Mouse (Mus musculus): Measurements from ENCODE around the gene Hs6st3.
"Not testable (repeated sequence)": the region's sequence is repeated elsewhere in the genome, so short reads cannot be mapped to it uniquely, and the experiment has no call there.

Gene Hs6st3

DNA sequence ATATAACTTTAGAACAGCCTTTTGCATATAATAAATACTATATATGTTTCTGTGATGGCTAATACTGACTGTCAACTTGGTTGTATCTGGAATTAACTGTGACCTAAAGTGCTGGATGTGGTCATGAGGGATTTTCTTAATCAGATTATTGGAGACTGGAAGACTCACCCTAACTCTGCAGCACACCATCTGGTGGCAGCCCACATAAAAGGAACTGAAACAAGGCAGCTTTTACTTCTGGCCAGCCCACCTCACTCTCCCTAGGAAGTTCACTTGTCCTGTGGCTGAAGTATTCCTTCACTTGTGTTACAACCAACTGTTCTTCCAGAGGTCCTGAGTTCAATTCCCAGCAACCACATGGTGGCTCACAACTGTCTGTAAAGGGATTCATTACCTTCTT lies 313.5 kb downstream of the Hs6st3 start:
- in situ Hi-C loops (cut with MboI, MseI) = no loop called here

DNA sequence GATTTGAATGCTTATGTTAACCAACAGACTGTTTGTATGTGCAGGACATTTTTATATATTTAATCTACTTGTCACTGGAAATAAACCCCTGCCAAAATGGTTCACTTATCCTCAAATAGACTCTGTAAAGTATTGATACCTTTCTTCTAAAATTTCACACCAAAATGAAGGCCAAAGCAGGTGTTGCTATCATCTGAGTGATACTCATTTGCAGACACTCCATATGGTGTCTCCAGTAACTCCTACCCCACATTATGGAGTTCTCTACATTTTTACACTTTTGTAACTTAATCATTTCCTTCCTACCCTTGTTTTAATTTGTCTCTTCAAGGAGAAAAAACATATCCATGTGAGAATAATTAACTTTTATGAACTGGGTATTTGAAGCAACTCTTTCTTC lies 314.2 kb downstream of the Hs6st3 start:
- in situ Hi-C loops (cut with MboI, MseI) = no loop called here

DNA sequence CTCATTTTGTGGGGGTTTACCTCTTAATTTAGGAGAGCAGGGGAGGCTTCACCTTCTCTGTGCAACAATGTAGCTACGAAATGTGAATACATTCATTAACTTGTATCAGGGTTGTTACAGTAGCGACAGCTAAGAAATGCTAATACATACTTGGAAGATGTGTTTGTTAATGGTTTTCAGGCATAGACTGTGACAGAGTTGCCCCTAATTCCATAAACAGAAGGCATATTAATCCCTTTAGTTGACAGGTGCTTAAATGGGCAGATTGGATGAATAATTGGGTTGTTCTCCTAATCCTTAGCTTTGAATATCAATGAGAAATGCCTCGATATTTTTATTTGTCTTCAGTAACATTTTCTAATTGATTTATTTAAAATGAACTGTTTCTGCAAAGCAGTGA lies 314.7 kb downstream of the Hs6st3 start:
- in situ Hi-C loops (cut with MboI, MseI) = no loop called here

DNA sequence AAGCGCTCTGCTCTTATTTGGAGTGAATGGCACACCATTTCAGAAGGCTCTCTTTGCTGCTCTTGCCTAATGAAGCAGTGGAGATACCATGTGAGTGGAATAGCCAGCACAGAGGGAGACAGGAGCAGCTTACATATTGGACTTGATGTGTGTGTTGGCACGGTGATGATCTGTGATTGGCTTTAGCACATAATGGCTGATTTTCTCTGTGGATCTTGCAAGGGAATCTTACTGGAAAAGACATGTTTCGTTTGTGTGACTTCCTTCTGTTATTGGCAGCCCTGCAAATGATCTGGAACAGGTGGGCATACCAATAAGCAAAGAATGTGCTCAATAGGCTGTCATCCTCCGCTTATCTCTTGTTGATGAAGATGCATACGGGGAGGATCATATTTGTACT lies 326.2 kb downstream of the Hs6st3 start:
- in situ Hi-C loops (cut with MboI, MseI) = no loop called here

DNA sequence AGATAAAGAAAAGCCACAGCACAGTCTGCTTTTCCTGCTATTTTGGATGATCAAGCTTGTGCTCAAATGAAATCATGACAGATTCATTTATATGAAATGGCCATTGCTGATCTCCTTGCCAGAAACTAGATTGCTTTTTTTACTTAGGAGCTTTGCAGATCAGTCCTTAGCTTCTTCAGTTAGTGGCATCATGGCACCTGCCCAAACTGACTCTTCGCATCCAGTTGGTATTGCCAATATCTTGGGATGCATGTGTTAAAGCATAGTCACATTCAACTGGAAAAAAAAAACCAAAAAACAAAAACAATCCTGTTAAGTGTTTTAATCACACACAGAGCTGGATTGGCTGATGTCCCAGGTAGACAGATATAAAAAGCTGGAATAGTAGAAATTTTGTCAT lies 326.7 kb downstream of the Hs6st3 start:
- in situ Hi-C loops (cut with MboI, MseI) = no loop called here

DNA sequence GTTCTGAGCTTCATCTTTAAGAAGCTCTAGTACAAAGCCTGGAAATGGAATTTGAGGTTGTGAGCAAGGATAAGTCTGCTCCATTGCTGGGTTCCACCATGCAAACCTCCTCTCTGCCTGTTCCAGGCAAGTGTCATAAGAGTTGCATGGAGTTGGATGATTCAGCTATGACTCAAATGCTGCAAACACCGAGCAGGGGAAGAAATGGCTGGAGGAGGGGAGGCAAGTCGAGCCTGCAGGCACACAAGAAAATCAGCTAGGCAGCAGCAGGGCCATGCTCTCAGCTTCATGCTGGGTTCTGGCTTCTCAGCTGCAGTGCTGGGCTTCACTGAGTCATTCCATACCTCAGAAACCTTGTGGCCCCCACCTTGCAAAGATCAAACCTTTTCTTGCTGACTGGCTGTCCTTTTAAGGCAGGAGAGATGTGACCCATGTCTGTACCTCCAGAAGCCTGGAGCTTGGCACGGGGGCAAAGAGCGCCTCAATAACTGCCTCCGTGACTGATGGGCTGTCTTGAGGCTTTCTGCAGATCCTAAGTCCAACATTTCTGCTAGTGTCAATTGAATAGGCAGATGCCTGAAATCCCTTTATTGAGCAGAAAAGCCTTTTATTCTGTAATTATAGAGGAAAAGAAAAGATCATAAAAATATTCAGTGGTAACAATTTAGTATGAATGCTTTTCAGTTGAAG lies 328.9 kb downstream of the Hs6st3 start:
- in situ Hi-C loops (cut with MboI, MseI) = no loop called here

DNA sequence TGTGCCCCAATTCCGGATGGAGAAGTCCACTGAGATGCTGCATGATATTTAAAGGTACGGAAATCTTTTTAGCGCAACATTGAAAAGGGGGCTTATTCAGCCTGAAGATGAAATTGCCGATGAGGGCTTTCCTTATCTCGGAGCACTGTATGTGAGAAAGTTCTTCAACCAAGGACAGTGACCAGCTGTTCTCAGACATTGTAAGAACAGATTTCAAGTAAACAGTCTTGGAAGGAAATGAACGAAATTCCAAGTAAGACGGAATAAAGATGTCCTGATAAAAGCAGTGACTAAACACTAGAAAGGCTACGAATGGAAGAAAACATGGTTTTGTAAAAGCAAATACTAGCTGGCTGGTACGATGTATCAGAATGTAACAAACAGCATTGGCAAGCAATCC lies 338.4 kb downstream of the Hs6st3 start:
- in situ Hi-C loops (cut with MboI, MseI) = no loop called here

DNA sequence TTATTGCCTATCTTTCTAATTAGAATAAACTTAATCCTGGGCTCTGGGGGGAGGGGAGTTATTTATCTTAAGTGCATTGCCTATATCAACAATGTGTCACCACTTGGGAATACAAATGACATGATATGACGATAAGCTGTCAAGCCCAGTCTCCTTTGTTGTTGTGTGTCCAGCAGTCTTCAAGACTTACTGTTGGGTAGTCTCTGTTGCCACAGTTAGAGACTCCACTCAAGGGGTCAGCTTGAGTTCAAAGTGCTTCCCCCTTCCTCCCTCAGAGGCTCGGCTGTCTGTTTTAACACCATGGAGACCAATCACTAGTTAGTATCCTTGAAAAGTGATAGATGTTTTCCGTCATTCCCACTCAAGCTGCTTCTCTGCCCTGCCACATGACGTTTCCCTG lies 339.7 kb downstream of the Hs6st3 start:
- in situ Hi-C loops (cut with MboI, MseI) = no loop called here

DNA sequence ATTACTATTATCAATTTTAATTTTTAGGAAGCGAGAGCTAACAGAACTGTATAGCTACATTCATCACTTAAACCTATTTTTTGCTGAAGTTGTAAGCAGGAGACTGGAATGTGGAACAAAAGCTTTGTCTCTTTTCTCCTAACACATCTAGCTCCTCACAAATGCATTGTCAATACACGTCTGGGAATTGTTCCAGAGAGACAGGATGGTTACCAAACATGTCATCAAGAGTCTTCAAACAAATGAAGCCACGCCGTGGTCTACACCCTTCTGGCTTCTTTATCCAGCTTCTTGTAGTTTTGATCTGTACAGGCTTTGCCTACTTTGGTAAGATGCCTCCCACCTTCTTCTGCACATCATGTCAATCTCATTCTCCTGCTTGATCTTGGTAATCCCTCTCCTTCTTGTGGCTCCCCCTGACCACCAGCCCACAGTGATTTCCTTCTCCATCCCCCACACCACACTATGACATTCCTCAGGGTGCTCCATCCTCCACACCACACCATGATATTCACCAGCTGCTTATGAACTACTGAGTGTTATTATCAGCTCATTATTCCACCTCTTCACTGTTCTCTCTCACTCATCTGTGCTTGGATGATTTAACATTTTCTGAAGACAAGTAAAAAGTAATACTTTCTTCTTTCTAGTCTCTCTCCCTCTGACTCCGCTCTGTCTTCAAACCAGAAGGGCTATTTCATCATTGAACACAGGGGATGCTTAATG lies 351.0 kb downstream of the Hs6st3 start:
- in situ Hi-C loops (cut with MboI, MseI) = no loop called here

DNA sequence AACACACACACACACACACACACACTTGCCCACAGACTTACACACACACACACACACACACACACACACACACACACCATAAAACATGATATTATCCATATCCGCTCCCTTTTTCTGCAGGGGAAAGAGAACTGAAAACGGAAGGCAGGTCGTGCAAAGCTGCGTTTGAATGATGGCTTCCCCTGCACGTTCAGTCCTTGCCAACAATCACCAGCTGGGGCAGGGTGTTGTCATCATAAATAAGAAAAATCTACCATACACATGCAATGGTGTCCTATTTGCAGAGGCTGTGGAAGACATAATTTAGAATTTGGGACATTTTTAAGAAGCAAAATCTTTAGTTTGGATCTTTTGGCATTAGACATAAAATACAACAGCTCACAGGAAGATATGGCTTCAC lies 382.5 kb downstream of the Hs6st3 start:
- in situ Hi-C loops (cut with MboI, MseI) = no loop called here

DNA sequence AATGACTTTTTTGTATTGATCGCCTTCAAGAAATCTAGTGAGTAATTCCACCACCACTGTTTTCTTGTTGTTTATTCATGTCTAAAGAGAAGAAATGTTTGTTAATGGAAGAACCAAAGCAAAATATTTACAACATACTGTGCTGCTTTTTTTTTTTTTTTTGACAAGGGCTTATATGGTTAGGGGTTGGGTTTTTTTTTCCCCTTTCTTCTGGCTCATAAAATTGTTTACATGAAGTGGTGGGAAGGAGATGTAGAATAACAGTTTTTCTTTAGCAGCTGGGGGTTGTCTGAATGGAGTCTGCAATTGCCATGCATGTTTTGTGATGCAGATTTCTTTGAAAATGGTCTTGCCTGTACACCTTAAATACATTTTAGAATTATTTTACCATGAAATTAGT lies 382.9 kb downstream of the Hs6st3 start:
- in situ Hi-C loops (cut with MboI, MseI) = no loop called here

DNA sequence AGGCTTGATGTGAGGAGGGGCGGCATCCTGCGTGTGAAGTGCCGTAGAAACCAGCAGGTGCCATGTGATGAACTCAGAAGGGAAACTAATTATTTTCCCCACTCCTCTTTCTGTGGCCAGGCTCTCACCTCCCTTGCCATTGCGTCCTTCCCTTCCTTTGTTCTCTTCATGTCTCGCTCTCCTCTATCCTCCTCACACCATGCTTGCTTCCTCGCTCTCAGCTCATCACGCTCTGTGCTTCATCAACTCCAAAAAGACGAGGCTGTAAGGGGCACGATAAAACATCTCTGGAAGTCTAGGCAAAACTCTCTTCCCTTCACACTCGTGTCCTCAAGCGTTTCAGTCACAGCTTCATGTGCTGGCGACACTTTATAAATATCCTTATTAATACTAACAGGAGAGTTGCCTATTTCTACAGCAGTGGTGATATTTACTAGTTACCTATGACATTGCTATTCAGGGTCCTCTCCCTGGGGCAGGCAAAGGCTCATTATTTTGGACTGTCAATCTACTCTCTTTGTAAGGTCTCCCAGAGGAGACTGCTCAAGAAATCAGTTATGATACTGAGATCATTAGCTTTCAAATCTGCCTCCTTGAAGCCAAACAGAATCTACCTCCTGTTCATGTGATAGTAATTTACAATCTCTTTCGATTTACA lies 394.9 kb downstream of the Hs6st3 start:
- in situ Hi-C loops (cut with MboI, MseI) = no loop called here

DNA sequence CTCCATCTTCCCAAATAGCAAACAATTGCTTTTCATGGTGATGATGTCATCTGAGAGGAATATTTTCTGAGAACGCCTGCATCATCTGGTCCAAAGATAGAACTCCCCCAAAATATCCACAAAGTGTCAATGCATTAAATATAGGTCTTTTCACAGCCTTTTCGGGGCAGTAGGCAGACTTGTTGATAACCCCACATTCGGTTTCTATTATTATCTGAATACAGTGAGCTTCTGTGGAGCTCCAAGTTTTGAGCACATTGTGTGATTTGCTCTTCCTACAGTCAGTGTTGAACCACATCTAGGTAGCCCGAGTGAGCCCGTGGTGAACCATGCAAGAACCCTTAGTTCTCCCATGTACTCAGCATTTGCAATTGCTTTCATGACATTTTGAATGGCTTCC lies 402.4 kb downstream of the Hs6st3 start:
- in situ Hi-C loops (cut with MboI, MseI) = no loop called here

DNA sequence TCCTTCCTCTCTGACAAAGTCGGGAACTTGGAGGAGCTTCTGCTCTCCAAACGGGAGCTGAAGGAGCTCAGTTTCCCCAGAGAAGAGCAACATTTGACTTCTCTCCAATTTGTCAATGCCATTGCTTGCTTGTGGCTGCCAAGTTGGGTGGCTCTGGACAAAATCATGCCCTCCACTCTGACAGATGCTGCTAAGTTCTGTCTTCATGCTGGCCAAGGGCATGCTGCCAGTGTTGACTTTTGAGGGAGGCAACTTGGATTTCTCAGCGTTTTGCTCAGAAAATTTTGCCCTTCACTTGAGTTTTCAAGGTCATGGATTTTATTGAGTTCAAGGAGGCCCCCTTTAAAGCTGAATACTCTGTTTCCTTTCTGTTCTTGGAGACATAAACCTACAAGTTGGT lies 406.5 kb downstream of the Hs6st3 start:
- in situ Hi-C loops (cut with MboI, MseI) = no loop called here

DNA sequence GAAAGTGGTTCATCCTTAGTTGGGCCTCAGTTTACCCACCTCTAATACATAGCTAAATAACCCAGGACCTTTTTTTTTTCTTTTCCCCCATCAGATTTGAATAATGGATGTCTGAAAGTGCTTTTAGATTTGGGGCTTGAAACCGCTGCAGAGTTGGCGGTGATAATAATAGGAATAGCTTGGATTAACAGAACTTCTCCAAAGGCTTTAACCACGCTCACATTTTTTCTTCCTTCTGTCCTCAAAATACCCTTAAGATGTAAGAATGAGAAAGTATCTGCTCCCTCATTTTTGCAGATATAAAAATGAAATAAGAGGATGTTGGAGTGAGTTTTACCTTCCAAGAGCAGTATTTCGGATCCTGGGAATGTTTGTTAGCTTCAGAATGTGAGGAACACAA lies 420.2 kb downstream of the Hs6st3 start:
- in situ Hi-C loops (cut with MboI, MseI) = no loop called here

DNA sequence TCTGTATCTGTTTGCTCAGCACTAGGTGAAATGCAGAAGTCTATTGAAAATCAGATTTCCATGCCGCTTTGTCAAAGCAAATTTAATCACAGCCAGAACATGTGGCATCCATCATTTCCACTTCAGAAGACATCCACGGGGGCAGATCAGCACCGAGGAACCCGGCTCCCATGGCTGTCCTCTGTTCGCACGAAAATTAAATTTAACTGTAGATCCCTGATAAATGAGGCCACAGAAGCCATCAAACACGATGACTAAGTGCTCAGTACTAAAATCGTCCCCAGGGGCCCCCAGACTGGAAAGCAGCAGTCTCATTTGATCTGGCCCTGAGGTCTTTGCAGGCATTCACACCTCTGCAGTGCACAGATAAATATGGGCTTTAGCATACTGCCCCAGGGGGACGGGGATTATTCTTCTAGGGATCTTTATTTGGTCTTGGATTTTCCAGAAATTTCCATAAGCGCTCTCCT lies 443.9 kb downstream of the Hs6st3 start:
- in situ Hi-C loops (cut with MboI, MseI) = no loop called here

DNA sequence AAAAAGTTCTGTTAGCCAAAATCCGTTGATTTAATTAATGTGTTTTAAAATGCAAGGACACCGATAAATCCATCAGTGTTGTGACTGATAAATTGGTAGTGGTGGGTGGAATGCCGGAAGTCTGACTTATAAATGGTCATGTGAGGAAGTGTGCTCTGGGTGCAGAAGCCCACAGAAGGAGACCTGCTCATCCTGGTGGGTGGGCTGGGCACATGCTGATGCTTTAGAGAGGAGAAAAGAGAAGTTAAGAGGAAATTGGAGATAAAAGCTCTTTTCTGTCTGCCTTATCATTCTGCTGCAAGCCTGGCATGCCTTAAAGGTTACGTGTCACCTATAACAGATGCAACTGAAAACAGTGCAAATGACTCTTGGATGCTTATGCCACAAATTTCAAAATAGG lies 446.9 kb downstream of the Hs6st3 start:
- in situ Hi-C loops (cut with MboI, MseI) = no loop called here

DNA sequence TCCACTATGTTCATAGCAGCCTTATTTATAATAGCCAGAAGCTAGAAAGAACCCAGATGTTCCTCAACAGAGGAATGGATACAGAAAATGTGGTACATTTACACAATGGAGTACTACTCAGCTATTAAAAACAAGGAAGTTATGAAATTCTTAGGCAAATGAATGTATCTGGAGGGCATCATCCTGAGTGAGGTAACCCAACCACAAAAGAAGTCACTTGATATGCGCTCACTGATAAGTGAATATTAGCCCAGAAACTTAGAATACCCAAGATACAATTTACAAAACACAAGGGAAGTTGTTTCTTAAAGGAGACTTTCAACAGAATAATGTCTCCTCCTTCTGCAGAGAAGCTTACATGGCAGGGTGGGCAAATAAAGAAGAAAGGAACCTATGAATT lies 449.2 kb downstream of the Hs6st3 start:
- in situ Hi-C loops (cut with MboI, MseI) = not testable (repeated sequence)

DNA sequence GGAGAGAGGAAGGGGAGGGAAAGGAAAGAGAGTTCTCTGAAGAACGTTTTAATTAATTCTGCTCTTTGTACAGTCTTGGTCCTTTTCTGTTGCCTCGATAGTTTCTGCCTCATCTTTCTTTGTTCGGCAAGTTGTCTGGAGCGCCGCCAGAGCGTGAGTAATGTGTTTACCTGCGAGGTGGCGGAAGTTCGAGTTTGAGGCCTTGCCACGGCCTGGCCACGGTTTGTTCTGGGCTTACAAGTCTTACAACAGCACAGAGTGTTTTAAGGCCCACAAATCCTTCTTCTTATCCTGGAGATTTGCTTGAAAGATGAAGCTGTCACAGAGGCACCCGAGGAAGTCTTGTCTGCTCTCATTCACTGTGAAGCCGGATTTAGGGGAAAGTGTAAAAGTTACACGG lies 466.2 kb downstream of the Hs6st3 start:
- in situ Hi-C loops (cut with MboI, MseI) = no loop called here

DNA sequence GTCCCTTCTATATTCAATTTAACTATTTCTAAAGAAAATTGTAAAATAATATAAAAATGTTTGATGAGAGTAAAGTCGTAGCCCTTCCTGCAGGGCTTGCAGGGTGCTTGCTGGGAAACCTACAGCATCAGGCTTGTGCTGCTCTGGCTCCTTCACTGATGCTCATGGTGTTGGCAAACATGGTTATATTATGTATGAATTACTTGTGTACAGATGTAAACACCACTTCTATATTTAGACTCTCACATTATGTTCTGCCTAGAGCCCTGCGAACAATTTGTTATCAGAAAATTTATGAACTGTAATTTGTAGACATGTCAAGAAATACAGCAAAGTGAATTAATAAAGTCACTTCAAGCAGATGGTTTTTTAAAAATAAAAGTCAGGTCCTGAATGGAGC lies 474.7 kb downstream of the Hs6st3 start:
- in situ Hi-C loops (cut with MboI, MseI) = no loop called here

DNA sequence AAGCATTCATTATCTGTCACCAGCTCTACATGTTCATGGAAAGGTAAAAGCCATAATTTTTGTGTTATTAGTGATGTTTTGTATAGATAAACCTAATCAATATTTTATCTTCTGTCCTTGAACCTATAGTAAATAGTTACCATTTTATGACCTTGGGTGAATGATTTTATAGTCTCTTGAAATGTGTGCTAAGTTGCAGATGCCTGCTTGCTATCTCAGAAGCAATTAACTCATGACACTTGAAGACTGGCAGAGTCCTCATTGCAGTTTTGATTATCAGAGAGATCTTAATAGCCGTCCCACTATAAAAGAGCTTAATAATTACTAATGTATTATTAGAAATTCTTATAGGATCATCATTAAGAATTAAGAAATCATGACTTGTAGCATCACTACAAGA lies 491.0 kb downstream of the Hs6st3 start:
- in situ Hi-C loops (cut with MboI, MseI) = no loop called here

DNA sequence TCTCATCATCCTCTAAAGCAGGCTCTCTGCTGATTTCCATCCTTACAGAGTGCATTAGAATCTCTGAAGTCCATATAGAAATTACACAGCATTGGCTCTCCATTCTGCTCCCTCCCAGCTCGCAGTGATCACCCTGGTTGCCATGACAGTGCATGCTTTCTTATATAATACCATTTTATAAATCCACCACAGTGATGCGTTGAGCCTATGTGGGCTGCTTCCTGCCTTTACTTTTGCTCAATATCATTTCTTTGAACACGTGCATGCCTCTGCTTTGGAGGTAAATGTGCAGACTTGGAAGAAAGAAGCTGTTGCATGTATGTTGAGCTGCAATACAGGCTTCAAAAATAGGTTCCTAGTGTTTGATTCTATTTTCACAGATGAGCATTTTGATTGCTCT lies 494.9 kb downstream of the Hs6st3 start:
- in situ Hi-C loops (cut with MboI, MseI) = no loop called here

DNA sequence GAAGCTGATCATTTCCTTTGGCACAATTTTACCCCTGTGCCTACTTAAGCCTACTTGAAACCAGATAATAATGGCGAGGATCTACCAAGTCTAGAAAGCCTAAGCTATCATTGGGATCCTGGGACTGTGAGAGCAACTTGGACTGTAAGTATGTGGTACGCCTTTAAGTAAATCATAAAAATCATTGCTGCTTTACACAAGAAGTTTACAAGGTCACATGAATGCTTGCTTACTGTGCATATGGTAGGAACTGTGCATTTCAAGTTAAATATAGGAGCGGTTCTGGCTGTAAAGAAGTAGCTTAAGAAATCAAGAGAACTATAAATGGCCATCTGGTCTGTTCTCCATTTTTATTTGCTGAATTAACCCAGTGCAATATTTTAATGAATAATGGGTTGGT lies 495.5 kb downstream of the Hs6st3 start:
- in situ Hi-C loops (cut with MboI, MseI) = no loop called here

Measured in T-helper 2 cell (primary cell).